Mouse (Mus musculus) heart, postnatal 36 days (tissue): Measurements from ENCODE around the gene Capzb. TPM values are rescaled to one million over a fixed set of nuclear protein-coding genes. Genes with fewer than 3 reads are reported as not detected.

ENCODE experiments used
- DNase-seq, 2 experiments: peaks; one replicate each; pipeline ENCODE4 v3.0.0; 2021 to 2022
- intact Hi-C: fragments of 180-260 bp; cut with DNase I; formaldehyde crosslinking; loops from one replicate; pipeline ENCODE4 v1.15.1; 2025
- microRNA-seq, 2 experiments: library from miRNA; unstranded; fragments of <30 nt; microRNA quantifications; one replicate each; pipeline ENCODE4 v1.2.0; 2021; ENCODE audit warnings: borderline number of aligned reads in 2 of 2
- total RNA-seq, 2 experiments: library from RNA; stranded (reverse); gene quantifications; 2 replicates each; pipeline ENCODE4 v1.2.3; 2021

The Capzb gene
- total RNA-seq, 2 experiments from 2014 or later = 393 to 443 TPM

DNA sequence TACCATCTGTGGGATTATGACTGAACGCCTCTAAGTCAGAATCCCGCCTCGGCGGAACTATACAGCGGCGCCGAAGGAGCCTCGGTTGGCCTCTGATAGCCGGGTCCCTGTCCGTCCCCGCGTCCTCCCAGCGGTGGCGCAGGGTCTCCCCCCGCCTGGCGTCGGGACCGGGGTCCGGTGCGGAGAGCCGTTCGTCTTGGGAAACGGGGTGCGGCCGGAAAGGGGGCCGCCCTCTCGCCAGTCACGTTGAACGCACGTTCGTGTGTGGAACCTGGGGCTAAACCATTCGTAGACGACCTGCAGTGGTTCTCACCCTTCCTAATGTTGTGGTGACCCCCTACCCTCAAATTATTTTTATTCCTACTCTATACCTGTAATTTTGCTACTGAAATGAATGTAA lies 145.4 kb downstream of the Capzb start:
- intact Hi-C loops = loop anchor here (10.0 kb wide), 1 partner anchor 413 kb away; no protein-coding TSS in a partner anchor
- no peak for DNase-seq

GRCm38 (mm10) chr4:139340835-139341234 lies 148.1 kb downstream of the Capzb start:
- intact Hi-C loops = no loop called here
- no peak for DNase-seq

Small RNA genes lying within 50 kb of the gene (microRNA-seq; reads per million reads assigned to microRNA genes)
- gene Gm24245 (0 reads per million in 2 experiments), gene Gm25732 (0 to 1.3 reads per million in 2 experiments)

Other genes with a start within 250 kb of the Capzb start
- not detected for gene Rnf186, start 225.8 kb upstream of the Capzb start, total RNA-seq
- gene Tmco4, start 220.0 kb upstream of the Capzb start, total RNA-seq = 1 to 10 TPM; 8.4 to 10.0 TPM
- not detected for gene Htr6, start 117.3 kb upstream of the Capzb start, total RNA-seq
- 10 to 100 TPM; 25.5 to 29.1 TPM for gene Nbl1, start 99.9 kb upstream of the Capzb start, total RNA-seq
- 100 to 1,000 TPM; 679 to 769 TPM for gene Minos1, start 61.8 kb upstream of the Capzb start, total RNA-seq
- gene Pqlc2, start 117.8 kb downstream of the Capzb start, total RNA-seq = 1 to 10 TPM; 6.4 to 7.4 TPM
- 10 to 100 TPM; 52.5 to 53.3 TPM for gene Akr7a5, start 117.8 kb downstream of the Capzb start, total RNA-seq
- gene Mrto4, start 159.7 kb downstream of the Capzb start, total RNA-seq = 10 to 100 TPM; 26.8 to 28.6 TPM
- 10 to 100 TPM; 50.2 to 50.6 TPM for gene Emc1, start 159.7 kb downstream of the Capzb start, total RNA-seq
- gene Ubr4, start 159.7 kb downstream of the Capzb start, total RNA-seq = 100 to 1,000 TPM; 107 to 109 TPM